Mouse (Mus musculus) midbrain, embryonic 11.5 days (tissue): ENCODE results near the gene Tenm3. TPM values are rescaled to one million over a fixed set of nuclear protein-coding genes. Genes with fewer than 3 reads are reported as not detected.

Experiments
- ATAC-seq: fragments of 200-750 bp; cut with Nextera tagmentation; 2 replicates; pipeline ENCODE4 v1.8.0; 2017; ENCODE audit warnings: moderate TSS enrichment, moderate library complexity; ENCODE audit not compliant: low FRiP score
- DNase-seq: peaks from one replicate; pipeline ENCODE4 v3.0.0; 2015; ENCODE audit warnings: low spot score; ENCODE audit errors: missing footprints
- H3K27ac ChIP-seq: fragments of 300-500 bp; sonication (generic); 2 replicates; pipeline ENCODE4 v1.5.1; 2014; ENCODE audit warnings: low read depth, low read length
- H3K27me3 ChIP-seq: fragments of 300-500 bp; sonication (generic); 2 replicates; pipeline ENCODE4 v1.6.1; 2014; ENCODE audit warnings: mild to moderate bottlenecking, low read length, moderate library complexity, mixed read lengths; ENCODE audit not compliant: control insufficient read depth, insufficient read depth
- H3K36me3 ChIP-seq: fragments of 300-500 bp; sonication (generic); 2 replicates; pipeline ENCODE4 v1.6.1; 2014; ENCODE audit warnings: mild to moderate bottlenecking, low read length, moderate library complexity, mixed read lengths; ENCODE audit not compliant: control insufficient read depth, insufficient read depth
- H3K4me1 ChIP-seq: fragments of 300-500 bp; sonication (generic); 2 replicates; pipeline ENCODE4 v1.6.1; 2014; ENCODE audit warnings: low read length; ENCODE audit not compliant: control insufficient read depth, insufficient read depth
- H3K4me2 ChIP-seq: fragments of 300-500 bp; sonication (generic); 2 replicates; pipeline ENCODE4 v1.6.1; 2014; ENCODE audit warnings: mild to moderate bottlenecking, moderate library complexity
- H3K4me3 ChIP-seq: fragments of 300-500 bp; sonication (generic); 2 replicates; pipeline ENCODE4 v1.5.1; 2014; ENCODE audit warnings: low read depth, low read length
- H3K9ac ChIP-seq: fragments of 300-500 bp; sonication (generic); 2 replicates; pipeline ENCODE4 v1.6.1; 2014; ENCODE audit warnings: low read length
- H3K9me3 ChIP-seq: fragments of 300-500 bp; sonication (generic); 2 replicates; pipeline ENCODE4 v1.6.1; 2016; ENCODE audit warnings: low read length; ENCODE audit not compliant: control insufficient read depth
- WGBS: fragments of 180-500 bp; shearing (Covaris S2); extraction: QIAGEN DNeasy Blood & Tissue Kit; methylation state at CpG from one replicate; pipeline ENCODE4 v1.1.7; 2014; 5-methylcytosine and 5-hydroxymethylcytosine counted together
- polyA plus RNA-seq: library from polyadenylated mRNA; unstranded; fragments of >200 nt; fragmentation: Nextera tagmentation; extraction: Ambion mirVana; gene quantifications from 2 replicates; pipeline ENCODE4 v1.2.1, GENCODE M21; 2014

Gene Tenm3
- polyA plus RNA-seq, 1 experiment from 2014 or later, result 39.6 TPM

GRCm38 (mm10) chr8:48348386-48348785, 495.4 kb downstream of the Tenm3 start:
- H3K27ac ChIP-seq, result no peak overlapping the region
- DNase-seq (no peak), ATAC-seq (no peak)
- H3K9ac ChIP-seq, result no peak overlapping the region
- H3K27me3 ChIP-seq, result peaks cover 3% of the 10 kb centered on the region; the same call in 1 of the 2 replicates
- H3K4me2 ChIP-seq, result no peak overlapping the region
- H3K4me1 ChIP-seq, result peaks cover 3% of the 10 kb centered on the region; the same call in 1 of the 2 replicates
- H3K9me3 ChIP-seq, result no peaks in the 10 kb centered on the region; the same call in 1 of the 2 replicates
- H3K36me3 ChIP-seq, result peaks cover 2% of the 10 kb centered on the region; the same call in 1 of the 2 replicates
- WGBS, result 94% methylated on average over 4 of the region's 4 CpGs
- H3K4me3 ChIP-seq, result no peak overlapping the region

- no peaks in the 10 kb centered on the region for H3K36me3 ChIP-seq
- WGBS, result 74% methylated on average over 18 of the region's 18 CpGs
- H3K27me3 ChIP-seq, result peaks cover 6% of the 10 kb centered on the region; the same call in 1 of the 2 replicates
- peak overlapping the region; percentile 64; the same call in 1 of the 2 replicates for H3K27ac ChIP-seq
- peaks cover 23% of the 10 kb centered on the region for H3K4me1 ChIP-seq
- DNase-seq, result peak; percentile 92
- ATAC-seq, result no peak
- H3K9me3 ChIP-seq, result no peaks in the 10 kb centered on the region
- H3K4me2 ChIP-seq, result no peak overlapping the region
- no peak overlapping the region for H3K4me3 ChIP-seq
- H3K9ac ChIP-seq, result no peak overlapping the region
Observed at GRCm38 (mm10) chr8:48343067-48343420, 500.7 kb downstream of the Tenm3 start.

GRCm38 (mm10) chr8:48342321-48343066, 501.3 kb downstream of the Tenm3 start:
- H3K36me3 ChIP-seq, result no peaks in the 10 kb centered on the region
- DNase-seq, result peak; percentile 97
- no peaks in the 10 kb centered on the region for H3K9me3 ChIP-seq
- H3K4me3 ChIP-seq, result no peak overlapping the region
- H3K27ac ChIP-seq, result peak overlapping the region; percentile 64
- H3K27me3 ChIP-seq, result peaks cover 7% of the 10 kb centered on the region; the same call in 1 of the 2 replicates
- peaks cover 23% of the 10 kb centered on the region for H3K4me1 ChIP-seq
- H3K4me2 ChIP-seq, result peak overlapping the region; percentile 26; the same call in 1 of the 2 replicates
- WGBS, result 38% methylated on average over 30 of the region's 30 CpGs
- no peak overlapping the region for H3K9ac ChIP-seq
- ATAC-seq, result peak; percentile 93

- DNase-seq (peak; percentile 92), ATAC-seq (peak; percentile 54)
- no peak overlapping the region for H3K27ac ChIP-seq
- peaks cover 9% of the 10 kb centered on the region for H3K27me3 ChIP-seq
- H3K4me2 ChIP-seq, result no peak overlapping the region; the same call in 1 of the 2 replicates
- no peak overlapping the region for H3K4me3 ChIP-seq
- H3K9me3 ChIP-seq, result no peaks in the 10 kb centered on the region
- H3K4me1 ChIP-seq, result peaks cover 23% of the 10 kb centered on the region
- H3K36me3 ChIP-seq, result no peaks in the 10 kb centered on the region
- WGBS, result 17% methylated on average over 4 of the region's 4 CpGs
- no peak overlapping the region for H3K9ac ChIP-seq
Observed at GRCm38 (mm10) chr8:48341692-48342091, 502.1 kb downstream of the Tenm3 start.

GRCm38 (mm10) chr8:48341276-48341675, 502.5 kb downstream of the Tenm3 start:
- H3K36me3 ChIP-seq, result no peaks in the 10 kb centered on the region
- peaks cover 6% of the 10 kb centered on the region for H3K27me3 ChIP-seq
- no peak overlapping the region for H3K4me3 ChIP-seq
- WGBS, result 29% methylated on average over 5 of the region's 5 CpGs
- no peak overlapping the region for H3K4me2 ChIP-seq
- H3K9me3 ChIP-seq, result no peaks in the 10 kb centered on the region
- peak; percentile 91 for DNase-seq
- no peak overlapping the region for H3K27ac ChIP-seq
- H3K9ac ChIP-seq, result no peak overlapping the region
- peaks cover 23% of the 10 kb centered on the region for H3K4me1 ChIP-seq
- ATAC-seq, result no peak

GRCm38 (mm10) chr8:48322655-48323265, 521.0 kb downstream of the Tenm3 start:
- Histone ChIP-seq H3K27me3 (no peaks in the 10 kb centered on the region), H3K4me1 (no peaks in the 10 kb centered on the region), H3K27ac (no peak overlapping the region), H3K4me2 (no peak overlapping the region), H3K36me3 (no peaks in the 10 kb centered on the region), H3K9me3 (no peaks in the 10 kb centered on the region), H3K4me3 (no peak overlapping the region), H3K9ac (no peak overlapping the region)
- no peak for ATAC-seq
- 92% methylated on average over 11 of the region's 11 CpGs for WGBS
- DNase-seq, result no peak

- H3K27me3 ChIP-seq, result no peaks in the 10 kb centered on the region
- no peak overlapping the region for H3K27ac ChIP-seq
- H3K4me2 ChIP-seq, result no peak overlapping the region
- H3K9ac ChIP-seq, result no peak overlapping the region
- DNase-seq (no peak), ATAC-seq (no peak)
- WGBS, result 95% methylated on average over 6 of the region's 6 CpGs
- no peaks in the 10 kb centered on the region for H3K4me1 ChIP-seq
- H3K36me3 ChIP-seq, result no peaks in the 10 kb centered on the region; the same call in 1 of the 2 replicates
- H3K4me3 ChIP-seq, result no peak overlapping the region
- H3K9me3 ChIP-seq, result no peaks in the 10 kb centered on the region
Observed at GRCm38 (mm10) chr8:48322240-48322639, 521.5 kb downstream of the Tenm3 start.

- no peaks in the 10 kb centered on the region; the same call in 1 of the 2 replicates for H3K36me3 ChIP-seq
- no peak overlapping the region for H3K9ac ChIP-seq
- H3K4me3 ChIP-seq, result no peak overlapping the region
- no peaks in the 10 kb centered on the region for H3K27me3 ChIP-seq
- H3K4me2 ChIP-seq, result no peak overlapping the region
- DNase-seq (no peak), ATAC-seq (no peak)
- no peaks in the 10 kb centered on the region for H3K4me1 ChIP-seq
- 92% methylated on average over 3 of the region's 3 CpGs for WGBS
- no peak overlapping the region for H3K27ac ChIP-seq
- H3K9me3 ChIP-seq, result no peaks in the 10 kb centered on the region
Observed at GRCm38 (mm10) chr8:48319674-48320073, 524.1 kb downstream of the Tenm3 start.

- Histone ChIP-seq H3K27me3 (no peaks in the 10 kb centered on the region), H3K4me3 (no peak overlapping the region), H3K9me3 (no peaks in the 10 kb centered on the region), H3K4me2 (no peak overlapping the region), H3K9ac (no peak overlapping the region), H3K27ac (no peak overlapping the region), H3K4me1 (no peaks in the 10 kb centered on the region), H3K36me3 (no peaks in the 10 kb centered on the region; the same call in 1 of the 2 replicates)
- no peak for ATAC-seq
- WGBS, result 97% methylated on average over 10 of the region's 10 CpGs
- no peak for DNase-seq
Observed at GRCm38 (mm10) chr8:48317498-48317897, 526.3 kb downstream of the Tenm3 start.
